Mouse (Mus musculus): ENCODE data around the gene Fmo5.

DNA sequence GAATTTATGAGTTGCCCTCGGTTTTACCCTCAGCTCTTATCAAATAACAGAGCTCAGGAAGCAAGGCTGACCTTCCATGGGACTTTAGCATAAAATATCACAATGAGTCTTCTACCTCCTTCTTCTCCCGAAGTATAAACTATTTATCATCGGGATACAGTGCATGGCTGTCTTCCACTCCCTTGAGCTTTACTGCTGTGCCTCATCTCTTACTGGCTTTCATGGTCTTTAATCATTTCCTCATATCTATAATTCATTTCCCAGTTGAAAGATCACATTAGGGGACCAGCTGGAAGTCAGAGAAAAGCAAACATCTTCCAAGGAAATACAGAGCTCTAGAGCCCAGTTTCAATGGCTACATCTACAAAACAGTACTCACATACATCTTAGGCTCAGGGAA lies 20.4 kb downstream of the Fmo5 start:
- TF ChIP-seq CTCF (conservative IDR thresholded peaks at IDR 0.05; ENCODE audit: low read length): no peak
- no peak for TF ChIP-seq NANOG (IDR thresholded peaks at IDR 0.05; ENCODE audit: borderline replicate concordance, low read length)
- no peak for TF ChIP-seq POU5F1 (IDR thresholded peaks at IDR 0.05; ENCODE audit: borderline replicate concordance, low read length)

Measured in E14TG2a.4 (cell line).